Mouse (Mus musculus) T-helper 2 cell (primary cell): ENCODE measurements around the gene Wnt1.

Experiments
- in situ Hi-C: fragments of 300-600 bp; cut with MboI, MseI; formaldehyde crosslinking; loops from one replicate; pipeline ENCODE4 v1.15.1; 2025; ENCODE audit warnings: high pct_unique_total_duplicates

The Wnt1 gene

DNA sequence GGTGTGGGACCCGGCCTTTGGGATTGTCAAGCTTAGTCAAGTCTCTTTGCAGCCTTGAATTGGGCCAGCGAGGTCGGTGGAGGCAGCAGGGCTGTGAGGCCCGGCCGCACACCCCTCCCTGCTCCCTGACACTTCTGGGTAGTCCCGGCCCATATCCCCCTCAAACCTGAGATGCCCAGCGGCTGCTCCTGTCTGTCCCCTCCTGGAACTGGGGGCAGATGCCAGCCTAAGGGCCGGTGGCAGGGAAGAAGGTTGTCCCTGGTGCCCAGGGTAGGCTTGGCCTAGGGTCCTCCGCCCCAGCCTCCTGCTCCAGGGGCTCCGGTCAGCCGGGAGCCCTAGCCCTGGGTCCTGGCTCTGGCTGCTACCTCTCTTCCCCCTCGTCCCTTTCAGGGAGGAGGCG is 44.4 kb downstream of the Wnt1 start:
- in situ Hi-C loops: no loop called here

- in situ Hi-C loops: no loop called here
Observed at GRCm38 (mm10) chr15:98835291-98835690, 45.6 kb downstream of the Wnt1 start.

GRCm38 (mm10) chr15:98837006-98837742 is 47.5 kb downstream of the Wnt1 start:
- in situ Hi-C loops: no loop called here

- in situ Hi-C loops: no loop called here
Observed at GRCm38 (mm10) chr15:98837743-98838103, 48.1 kb downstream of the Wnt1 start.

- in situ Hi-C loops: no loop called here
Observed at GRCm38 (mm10) chr15:98839161-98839560, 49.5 kb downstream of the Wnt1 start.

GRCm38 (mm10) chr15:98839671-98840585 is 50.3 kb downstream of the Wnt1 start:
- in situ Hi-C loops: no loop called here
